Mouse (Mus musculus): ENCODE measurements at regions not wholly inside any gene's neighbourhood (a gene's known extent, or its start where the extent isn't known, plus 50 kb on each side); places are given as distances from the start of the nearest gene placed in this dataset.

- TF ChIP-seq POLR2A (IDR thresholded peaks at IDR 0.05; ENCODE audit: borderline replicate concordance, insufficient read depth, low read length) (no peak), CTCF (IDR thresholded peaks at IDR 0.05; ENCODE audit: borderline replicate concordance, insufficient read depth, low read depth, low read length) (no peak)
- WGBS = 40% methylated on average over 4 of the region's 4 CpGs
- Histone ChIP-seq H3K4me1 (ENCODE audit: control insufficient read depth, insufficient read depth, low read length) (no peaks in the 10 kb centered on the region), H3K27ac (ENCODE audit: insufficient read depth, low read length) (no peak overlapping the region), H3K4me3 (replicated peaks; ENCODE audit: insufficient read depth, low read depth, low read length) (no peak overlapping the region), H3K27me3 (ENCODE audit: control insufficient read depth, insufficient read depth, low read length) (no peaks in the 10 kb centered on the region)
- DNase-seq = peak; percentile 42 to 75
Observed at GRCm38 (mm10) chr16:85699329-85699728, 103.6 kb downstream of the Adamts1 start.

GRCm38 (mm10) chr16:85682721-85683120, 120.2 kb downstream of the Adamts1 start:
- no peak overlapping the region for H3K4me3 ChIP-seq (replicated peaks; ENCODE audit: insufficient read depth, low read depth, low read length)
- DNase-seq = no peak
- 75% methylated on average over 2 of the region's 2 CpGs for WGBS
- H3K27ac ChIP-seq (ENCODE audit: insufficient read depth, low read length) = no peak overlapping the region
- TF ChIP-seq POLR2A (IDR thresholded peaks at IDR 0.05; ENCODE audit: borderline replicate concordance, insufficient read depth, low read length) (no peak), CTCF (IDR thresholded peaks at IDR 0.05; ENCODE audit: borderline replicate concordance, insufficient read depth, low read depth, low read length) (no peak)
- H3K4me1 ChIP-seq (ENCODE audit: control insufficient read depth, insufficient read depth, low read length) = peaks cover 4% of the 10 kb centered on the region
- no peaks in the 10 kb centered on the region for H3K27me3 ChIP-seq (ENCODE audit: control insufficient read depth, insufficient read depth, low read length)

GRCm38 (mm10) chr16:85680351-85680750, 122.6 kb downstream of the Adamts1 start:
- 14% methylated on average over 6 of the region's 6 CpGs for WGBS
- H3K4me3 ChIP-seq (replicated peaks; ENCODE audit: insufficient read depth, low read depth, low read length) = no peak overlapping the region
- H3K27ac ChIP-seq (ENCODE audit: insufficient read depth, low read length) = no peak overlapping the region
- H3K4me1 ChIP-seq (ENCODE audit: control insufficient read depth, insufficient read depth, low read length) = peaks cover 4% of the 10 kb centered on the region
- peak; percentile 67 to 76 for DNase-seq
- no peaks in the 10 kb centered on the region for H3K27me3 ChIP-seq (ENCODE audit: control insufficient read depth, insufficient read depth, low read length)
- TF ChIP-seq POLR2A (IDR thresholded peaks at IDR 0.05; ENCODE audit: borderline replicate concordance, insufficient read depth, low read length) (no peak), CTCF (IDR thresholded peaks at IDR 0.05; ENCODE audit: borderline replicate concordance, insufficient read depth, low read depth, low read length) (no peak)

DNA sequence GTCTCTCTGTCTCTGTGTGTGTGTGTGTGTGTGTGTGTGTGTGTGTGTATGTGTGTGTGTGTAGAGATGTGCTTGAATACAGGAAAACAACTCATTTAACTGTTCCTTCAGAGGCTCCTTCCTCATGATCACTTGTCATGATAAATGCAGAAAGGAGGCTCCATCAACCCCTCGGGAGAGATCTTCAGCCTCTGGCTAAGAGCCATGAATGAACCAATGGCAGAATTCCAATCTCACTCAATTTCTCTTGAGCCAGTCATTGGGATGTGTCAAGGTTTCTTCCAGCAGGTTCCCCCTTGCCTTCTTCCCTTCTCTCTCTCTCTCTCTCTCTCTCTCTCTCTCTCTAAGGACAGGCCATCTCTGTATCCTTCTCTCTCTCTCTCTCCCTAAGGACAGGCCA, 124.1 kb downstream of the Adamts1 start:
- TF ChIP-seq POLR2A (IDR thresholded peaks at IDR 0.05; ENCODE audit: borderline replicate concordance, insufficient read depth, low read length) (no peak), CTCF (IDR thresholded peaks at IDR 0.05; ENCODE audit: borderline replicate concordance, insufficient read depth, low read depth, low read length) (no peak)
- Histone ChIP-seq H3K27me3 (ENCODE audit: control insufficient read depth, insufficient read depth, low read length) (no peaks in the 10 kb centered on the region), H3K4me1 (ENCODE audit: control insufficient read depth, insufficient read depth, low read length) (peaks cover 4% of the 10 kb centered on the region), H3K27ac (ENCODE audit: insufficient read depth, low read length) (no peak overlapping the region), H3K4me3 (replicated peaks; ENCODE audit: insufficient read depth, low read depth, low read length) (no peak overlapping the region)
- 41% methylated on average over 1 of the region's 1 CpGs for WGBS
- no peak for DNase-seq

GRCm38 (mm10) chr16:85678228-85678627, 124.7 kb downstream of the Adamts1 start:
- TF ChIP-seq POLR2A (IDR thresholded peaks at IDR 0.05; ENCODE audit: borderline replicate concordance, insufficient read depth, low read length) (no peak), CTCF (IDR thresholded peaks at IDR 0.05; ENCODE audit: borderline replicate concordance, insufficient read depth, low read depth, low read length) (0 out of 2 replicates have a peak, but pooled peaks have one; percentile 26)
- Histone ChIP-seq H3K27me3 (ENCODE audit: control insufficient read depth, insufficient read depth, low read length) (no peaks in the 10 kb centered on the region), H3K27ac (ENCODE audit: insufficient read depth, low read length) (no peak overlapping the region), H3K4me3 (replicated peaks; ENCODE audit: insufficient read depth, low read depth, low read length) (no peak overlapping the region), H3K4me1 (ENCODE audit: control insufficient read depth, insufficient read depth, low read length) (peaks cover 4% of the 10 kb centered on the region)
- DNase-seq = peak in 1 of 2 experiments; percentile 27

DNA sequence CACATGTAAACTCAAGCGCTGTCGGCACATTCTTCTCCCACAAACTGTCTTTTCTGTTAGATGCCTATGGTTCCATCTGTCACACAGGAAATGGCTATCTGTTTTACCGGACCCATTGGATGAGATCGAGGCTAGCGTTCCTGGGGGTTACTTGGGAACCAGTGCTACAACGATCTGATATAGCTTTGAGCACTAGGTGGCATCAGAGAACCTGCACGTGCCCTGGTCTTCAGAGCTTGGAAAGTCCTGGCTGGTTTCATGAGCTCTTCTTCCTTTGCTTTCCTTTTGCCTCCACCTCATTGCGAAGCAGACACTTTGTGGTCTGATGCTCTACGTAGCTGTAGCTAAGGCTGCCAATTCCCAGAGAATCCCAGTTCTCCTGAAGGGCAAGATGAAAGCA, 123.8 kb upstream of the Cyyr1 start:
- WGBS = 12% methylated on average over 9 of the region's 9 CpGs
- TF ChIP-seq POLR2A (IDR thresholded peaks at IDR 0.05; ENCODE audit: borderline replicate concordance, insufficient read depth, low read length) = no peak
- TF ChIP-seq CTCF (IDR thresholded peaks at IDR 0.05; ENCODE audit: borderline replicate concordance, insufficient read depth, low read depth, low read length) = peak; percentile 62; the same call in 1 of the 2 replicates
- Histone ChIP-seq H3K27me3 (ENCODE audit: control insufficient read depth, insufficient read depth, low read length) (no peaks in the 10 kb centered on the region), H3K4me3 (replicated peaks; ENCODE audit: insufficient read depth, low read depth, low read length) (no peak overlapping the region), H3K27ac (ENCODE audit: insufficient read depth, low read length) (no peak overlapping the region), H3K4me1 (ENCODE audit: control insufficient read depth, insufficient read depth, low read length) (peaks cover 4% of the 10 kb centered on the region)
- peak; percentile 30 to 37 for DNase-seq

- no peak for TF ChIP-seq POLR2A (IDR thresholded peaks at IDR 0.05; ENCODE audit: borderline replicate concordance, insufficient read depth, low read length)
- TF ChIP-seq CTCF (IDR thresholded peaks at IDR 0.05; ENCODE audit: borderline replicate concordance, insufficient read depth, low read depth, low read length) = no peak
- WGBS = 79% methylated on average over 5 of the region's 5 CpGs
- H3K4me3 ChIP-seq (replicated peaks; ENCODE audit: insufficient read depth, low read depth, low read length) = no peak overlapping the region
- H3K27ac ChIP-seq (ENCODE audit: insufficient read depth, low read length) = no peak overlapping the region
- H3K4me1 ChIP-seq (ENCODE audit: control insufficient read depth, insufficient read depth, low read length) = no peaks in the 10 kb centered on the region
- no peaks in the 10 kb centered on the region for H3K27me3 ChIP-seq (ENCODE audit: control insufficient read depth, insufficient read depth, low read length)
- DNase-seq = no peak
Observed at GRCm38 (mm10) chr16:85668767-85669166, 115.6 kb upstream of the Cyyr1 start.

GRCm38 (mm10) chr16:85667790-85668189, 114.6 kb upstream of the Cyyr1 start:
- no peaks in the 10 kb centered on the region for H3K4me1 ChIP-seq (ENCODE audit: control insufficient read depth, insufficient read depth, low read length)
- H3K27me3 ChIP-seq (ENCODE audit: control insufficient read depth, insufficient read depth, low read length) = no peaks in the 10 kb centered on the region
- H3K27ac ChIP-seq (ENCODE audit: insufficient read depth, low read length) = no peak overlapping the region
- WGBS = 66% methylated on average over 1 of the region's 1 CpGs
- no peak overlapping the region for H3K4me3 ChIP-seq (replicated peaks; ENCODE audit: insufficient read depth, low read depth, low read length)
- TF ChIP-seq POLR2A (IDR thresholded peaks at IDR 0.05; ENCODE audit: borderline replicate concordance, insufficient read depth, low read length) = no peak
- TF ChIP-seq CTCF (IDR thresholded peaks at IDR 0.05; ENCODE audit: borderline replicate concordance, insufficient read depth, low read depth, low read length) = no peak
- no peak for DNase-seq

Measured in cerebellum, adult 2 months (tissue).